ENCODE assay signal across 8 mouse cellular contexts in the genomic region with DNA sequence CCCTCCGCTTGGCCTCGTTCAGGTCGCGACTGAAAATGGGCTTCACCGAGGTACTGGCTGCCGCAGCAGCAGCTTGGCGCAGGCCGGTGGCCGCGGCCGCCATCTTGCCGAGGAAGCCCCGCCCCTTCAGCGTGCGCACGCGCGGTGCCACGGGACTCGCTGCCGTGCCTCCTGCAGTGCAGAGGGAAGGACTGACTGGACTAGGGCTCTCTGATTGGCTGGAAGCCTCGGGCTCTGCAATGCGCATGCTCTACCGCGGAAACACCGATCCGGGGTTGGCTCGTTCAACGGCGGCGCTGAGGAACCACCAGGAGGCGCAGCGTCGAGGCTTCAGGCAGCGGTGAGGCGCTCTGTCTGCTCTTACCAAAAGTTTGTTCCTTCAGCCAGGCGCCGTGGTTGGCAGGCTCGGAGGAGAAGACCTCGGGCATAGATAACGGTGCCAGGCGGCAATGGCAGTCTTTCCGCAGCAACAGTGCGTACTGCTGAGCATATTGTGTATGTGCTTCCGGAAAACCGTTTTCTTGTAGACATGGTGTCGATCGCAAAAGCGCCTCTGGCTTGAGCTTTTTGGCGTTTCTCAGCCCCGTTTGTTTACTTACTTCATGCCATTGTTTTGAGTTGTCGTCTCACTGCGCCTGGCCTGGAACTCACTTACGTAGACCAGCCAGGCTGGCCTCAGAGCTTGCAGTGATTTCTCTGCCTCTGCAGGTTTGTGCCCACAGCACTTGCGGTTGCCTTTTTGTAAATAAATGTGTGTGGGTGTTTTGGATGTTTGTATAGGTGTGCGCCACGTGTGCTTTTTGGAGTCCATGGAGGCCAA. TPM values are rescaled to one million over a fixed set of nuclear protein-coding genes. Genes with fewer than 3 reads are reported as not detected.
A peak's percentile ranks its signal among the peaks of the same experiment; 100 is the strongest.
DNase-seq lines count a peak whose midpoint lies in the region; ATAC-seq and TF ChIP-seq lines count a peak whose summit lies in the region.

A gene (minus strand): TSS at position 197 of the 820 bp plus-strand sequence.

- TF ChIP-seq EP300 in heart, postnatal 0 days (IDR thresholded peaks at IDR 0.05; ENCODE audit: low read depth) = peak; percentile 67; the same call in 1 of the 2 replicates

- H3K36me3 ChIP-seq in E14TG2a.4 (ENCODE audit: insufficient read depth, low read length) = peaks cover 37% of the 10 kb centered on the region
- H3K36me3 ChIP-seq in forebrain, embryonic 12.5 days (replicated peaks) = peaks cover 20% of the 10 kb centered on the region
- peaks cover 18% of the 10 kb centered on the region for H3K36me3 ChIP-seq in heart, postnatal 0 days (replicated peaks; ENCODE audit: control insufficient read depth, insufficient read depth, low read length)
- peaks cover 16% of the 10 kb centered on the region for H3K36me3 ChIP-seq in liver, embryonic 16.5 days (ENCODE audit: control insufficient read depth, insufficient read depth)
- H3K36me3 ChIP-seq in neural tube, embryonic 13.5 days = peaks cover 18% of the 10 kb centered on the region
- H3K36me3 ChIP-seq in testis, adult 2 months (ENCODE audit: control insufficient read depth, insufficient read depth, low read length) = no peaks in the 10 kb centered on the region

- WGBS in forebrain, embryonic 12.5 days = 2% methylated on average over 57 of the region's 57 CpGs
- WGBS in heart, postnatal 0 days = 2% methylated on average over 54 of the region's 57 CpGs
- 2% methylated on average over 50 of the region's 57 CpGs for WGBS in liver, embryonic 16.5 days (ENCODE audit: insufficient replicate concordance)
- WGBS in neural tube, embryonic 13.5 days = 2% methylated on average over 57 of the region's 57 CpGs

- H3K4me2 ChIP-seq in forebrain, embryonic 12.5 days = peak within 1 kb of the TSS; percentile 76
- peak within 1 kb of the TSS; percentile 89 for H3K4me2 ChIP-seq in heart, postnatal 0 days (ENCODE audit: low read depth, low read length)
- H3K4me2 ChIP-seq in liver, embryonic 16.5 days (ENCODE audit: low read depth, low read length) = peak within 1 kb of the TSS; percentile 97
- H3K4me2 ChIP-seq in neural tube, embryonic 13.5 days = peak within 1 kb of the TSS; percentile 94

- H3K4me3 ChIP-seq in E14TG2a.4 (replicated peaks; ENCODE audit: low read length) = peak within 1 kb of the TSS; percentile 99
- peak within 1 kb of the TSS; percentile 91 for H3K4me3 ChIP-seq in forebrain, embryonic 12.5 days (replicated peaks)
- H3K4me3 ChIP-seq in heart, postnatal 0 days (ENCODE audit: low read depth, low read length) = peak within 1 kb of the TSS; percentile 91
- H3K4me3 ChIP-seq in liver, embryonic 16.5 days (ENCODE audit: low read depth, low read length) = peak within 1 kb of the TSS; percentile 85
- peak within 1 kb of the TSS; percentile 97 for H3K4me3 ChIP-seq in neural tube, embryonic 13.5 days
- peak within 1 kb of the TSS; percentile 99 for H3K4me3 ChIP-seq in testis, adult 2 months (ENCODE audit: control insufficient read depth, low read depth, low read length)

- no peaks in the 10 kb centered on the region for H3K27me3 ChIP-seq in E14TG2a.4 (ENCODE audit: insufficient read depth, low read length)
- no peaks in the 10 kb centered on the region for H3K27me3 ChIP-seq in forebrain, embryonic 12.5 days
- no peaks in the 10 kb centered on the region for H3K27me3 ChIP-seq in heart, postnatal 0 days (ENCODE audit: control insufficient read depth, insufficient read depth, low read length)
- no peaks in the 10 kb centered on the region for H3K27me3 ChIP-seq in liver, embryonic 16.5 days (ENCODE audit: control insufficient read depth, insufficient read depth, low read depth, low read length)
- H3K27me3 ChIP-seq in neural tube, embryonic 13.5 days = no peaks in the 10 kb centered on the region
- no peaks in the 10 kb centered on the region for H3K27me3 ChIP-seq in testis, adult 2 months (ENCODE audit: control insufficient read depth, insufficient read depth, low read length)

- DNase-seq in c-Kit-positive CD71-positive TER-119-positive erythroid progenitor cells, embryonic 14.5 days (ENCODE audit: low spot score) = peak; percentile 98
- peak; percentile 100 for DNase-seq in heart, postnatal 0 days (ENCODE audit: low spot score)
- peak; percentile 98 for DNase-seq in kidney, postnatal 4 days

- TF ChIP-seq POLR2A in testis, adult 2 months (IDR thresholded peaks at IDR 0.05; ENCODE audit: control insufficient read depth, low read depth, low read length) = peak; percentile 98

- ATAC-seq in forebrain, embryonic 12.5 days (ENCODE audit: low FRiP score) = peak; percentile 100
- peak; percentile 99 for ATAC-seq in heart, postnatal 0 days (ENCODE audit: insufficient read depth, low read depth)
- ATAC-seq in liver, embryonic 16.5 days (ENCODE audit: low read depth) = peak; percentile 99
- peak; percentile 99 for ATAC-seq in neural tube, embryonic 13.5 days (ENCODE audit: low read depth)

- TF ChIP-seq CTCF in E14TG2a.4 (conservative IDR thresholded peaks at IDR 0.05; ENCODE audit: low read length) = peak; percentile 59
- TF ChIP-seq CTCF in heart, postnatal 0 days (IDR thresholded peaks at IDR 0.05; ENCODE audit: low read depth) = peak; percentile 99
- TF ChIP-seq CTCF in testis, adult 2 months (IDR thresholded peaks at IDR 0.05; ENCODE audit: control insufficient read depth, insufficient read depth, insufficient replicate concordance, low read depth, low read length) = peak; percentile 78

- peak within 1 kb of the TSS; percentile 85 for H3K27ac ChIP-seq in forebrain, embryonic 12.5 days
- peak within 1 kb of the TSS; percentile 96 for H3K27ac ChIP-seq in heart, postnatal 0 days (ENCODE audit: low read depth)
- H3K27ac ChIP-seq in liver, embryonic 16.5 days (ENCODE audit: low read length) = peak within 1 kb of the TSS; percentile 97
- peak within 1 kb of the TSS; percentile 91 for H3K27ac ChIP-seq in neural tube, embryonic 13.5 days (replicated peaks)
- H3K27ac ChIP-seq in testis, adult 2 months (ENCODE audit: control insufficient read depth, insufficient read depth, low read depth, low read length) = peak within 1 kb of the TSS; percentile 99

- H3K9ac ChIP-seq in forebrain, embryonic 12.5 days = peak within 1 kb of the TSS; percentile 96
- H3K9ac ChIP-seq in heart, postnatal 0 days (replicated peaks; ENCODE audit: low read depth, low read length) = peak within 1 kb of the TSS; percentile 99
- H3K9ac ChIP-seq in liver, embryonic 16.5 days (ENCODE audit: low read depth, low read length) = peak within 1 kb of the TSS; percentile 90
- peak within 1 kb of the TSS; percentile 99 for H3K9ac ChIP-seq in neural tube, embryonic 13.5 days

- peaks cover 64% of the 10 kb centered on the region for H3K4me1 ChIP-seq in E14TG2a.4 (replicated peaks; ENCODE audit: low read depth, low read length)
- peaks cover 24% of the 10 kb centered on the region for H3K4me1 ChIP-seq in forebrain, embryonic 12.5 days
- H3K4me1 ChIP-seq in heart, postnatal 0 days (ENCODE audit: control insufficient read depth, insufficient read depth) = peaks cover 18% of the 10 kb centered on the region
- H3K4me1 ChIP-seq in liver, embryonic 16.5 days (ENCODE audit: control insufficient read depth, low read depth, low read length) = peaks cover 47% of the 10 kb centered on the region
- peaks cover 31% of the 10 kb centered on the region for H3K4me1 ChIP-seq in neural tube, embryonic 13.5 days (replicated peaks)
- peaks cover 11% of the 10 kb centered on the region for H3K4me1 ChIP-seq in testis, adult 2 months (ENCODE audit: control insufficient read depth, insufficient read depth, low read length)

- H3K9me3 ChIP-seq in E14TG2a.4 (ENCODE audit: low read length) = no peaks in the 10 kb centered on the region
- H3K9me3 ChIP-seq in forebrain, embryonic 12.5 days = no peaks in the 10 kb centered on the region
- H3K9me3 ChIP-seq in heart, postnatal 0 days (replicated peaks; ENCODE audit: control insufficient read depth, low read length) = no peaks in the 10 kb centered on the region
- no peaks in the 10 kb centered on the region for H3K9me3 ChIP-seq in liver, embryonic 16.5 days (replicated peaks; ENCODE audit: control insufficient read depth, low read length)
- no peaks in the 10 kb centered on the region for H3K9me3 ChIP-seq in neural tube, embryonic 13.5 days

RNA-seq across cellular contexts. Expression of the gene that starts here (rescaled TPM):
- polyA plus RNA-seq in forebrain, embryonic 12.5 days (2016; fragmentation: Nextera tagmentation; extraction: Ambion mirVana) = 277 and 278 TPM in 2 replicates
- 397 and 531 TPM in 2 replicates for total RNA-seq in heart, postnatal 0 days (2014; rRNA removed; ENCODE audit: low replicate concordance)
- polyA plus RNA-seq in heart, postnatal 0 days (2015; fragmentation: Nextera tagmentation; extraction: Ambion mirVana) = 1,167 and 1,291 TPM in 2 replicates
- polyA plus RNA-seq in liver, embryonic 16.5 days (2015; fragmentation: Nextera tagmentation; extraction: Ambion mirVana) = 348 and 350 TPM in 2 replicates
- 343 and 383 TPM in 2 replicates for polyA plus RNA-seq in neural tube, embryonic 13.5 days (2015; fragmentation: Nextera tagmentation; extraction: Ambion mirVana)
- 240 and 246 TPM in 2 replicates for polyA plus RNA-seq in testis, adult 2 months (2012; rRNA removed)

Comparison
In these comparisons a context has a peak if more than half of its experiments do, and no peak if none do; other contexts are left out.
1. Peak in every context shown above with its lines: DNase-seq, ATAC-seq, H3K4me3 ChIP-seq and H3K27ac ChIP-seq.